34 mouse cellular contexts compared by ENCODE assay signal in genomic region chr7:143919031-143919679, GRCm38 (mm10). TPM values are rescaled to one million over a fixed set of nuclear protein-coding genes. Genes with fewer than 3 reads are reported as not detected.
DNase-seq lines count a peak whose midpoint lies in the region; ATAC-seq and TF ChIP-seq lines count a peak whose summit lies in the region.
"Had no signal": no experiment of that assay in that cellular context is flagged by ENCODE, and none has a peak within 500 bp of the region (broad histone marks: within the 10 kb centered on the region; RNA-seq: fewer than 3 reads in every experiment).

No protein-coding gene starts in this region.

- no peak overlapping the region for H3K9ac ChIP-seq in stomach, embryonic 16.5 days (ENCODE audit: low read length)
- no peak overlapping the region for H3K9ac ChIP-seq in neural tube, embryonic 15.5 days (replicated peaks)
- H3K9ac ChIP-seq: forebrain, embryonic 15.5 days; heart, embryonic 12.5 days; limb, embryonic 15.5 days; liver, embryonic 15.5 days; midbrain, embryonic 13.5 days had no signal

- H3K27me3 ChIP-seq in stomach, embryonic 16.5 days (ENCODE audit: control insufficient read depth, insufficient read depth, low read length), result no peaks in the 10 kb centered on the region
- H3K27me3 ChIP-seq in neural tube, embryonic 15.5 days (replicated peaks), result no peaks in the 10 kb centered on the region
- H3K27me3 ChIP-seq: forebrain, embryonic 15.5 days; heart, embryonic 12.5 days; limb, embryonic 15.5 days; liver, embryonic 15.5 days; midbrain, embryonic 13.5 days had no signal

- peak overlapping the region; percentile 21; the same call in 1 of the 2 replicates for H3K27ac ChIP-seq in stomach, embryonic 16.5 days (ENCODE audit: low read length)
- no peak overlapping the region for H3K27ac ChIP-seq in neural tube, embryonic 15.5 days (replicated peaks)
- H3K27ac ChIP-seq: embryonic facial prominence, embryonic 10.5 days; forebrain, embryonic 15.5 days; hindbrain, postnatal 0 days; left cerebral cortex, adult 2 months; limb, embryonic 15.5 days; liver, embryonic 15.5 days; midbrain, embryonic 13.5 days had no signal

- TF ChIP-seq POLR2A in lung, adult 2 months (IDR thresholded peaks at IDR 0.05; ENCODE audit: borderline replicate concordance, extremely low read depth, low read depth, low read length), result no peak

- WGBS in lung, adult 2 months, result 57% methylated on average over 3 of the region's 3 CpGs
- WGBS in stomach, embryonic 16.5 days, result 71% methylated on average over 3 of the region's 3 CpGs
- WGBS in neural tube, embryonic 15.5 days, result 77% methylated on average over 3 of the region's 3 CpGs

- no peaks in the 10 kb centered on the region; the same call in 1 of the 2 replicates for H3K9me3 ChIP-seq in stomach, embryonic 16.5 days (replicated peaks; ENCODE audit: control insufficient read depth, low read length)
- H3K9me3 ChIP-seq in neural tube, embryonic 15.5 days (replicated peaks), result no peaks in the 10 kb centered on the region
- H3K9me3 ChIP-seq: embryonic facial prominence, embryonic 10.5 days; forebrain, embryonic 15.5 days; limb, embryonic 15.5 days; liver, embryonic 15.5 days; midbrain, embryonic 13.5 days had no signal

- TF ChIP-seq CTCF in lung, adult 2 months (IDR thresholded peaks at IDR 0.05; ENCODE audit: insufficient read depth, low read length), result no peak

- H3K4me3 ChIP-seq in lung, adult 2 months (replicated peaks; ENCODE audit: extremely low read depth, low read depth, low read length), result no peak overlapping the region
- no peak overlapping the region for H3K4me3 ChIP-seq in stomach, embryonic 16.5 days (replicated peaks; ENCODE audit: low read length)
- H3K4me3 ChIP-seq in neural tube, embryonic 15.5 days (replicated peaks), result no peak overlapping the region
- H3K4me3 ChIP-seq: embryonic facial prominence, embryonic 10.5 days; forebrain, embryonic 15.5 days; heart, embryonic 12.5 days; left cerebral cortex, adult 2 months; limb, embryonic 15.5 days; liver, embryonic 15.5 days; midbrain, embryonic 13.5 days had no signal

- H3K4me2 ChIP-seq in stomach, embryonic 16.5 days (ENCODE audit: low read depth, low read length), result no peak overlapping the region
- no peak overlapping the region for H3K4me2 ChIP-seq in neural tube, embryonic 15.5 days
- H3K4me2 ChIP-seq: forebrain, embryonic 15.5 days; heart, embryonic 12.5 days; limb, embryonic 15.5 days; liver, embryonic 15.5 days; midbrain, embryonic 13.5 days had no signal

- H3K4me1 ChIP-seq in lung, adult 2 months (ENCODE audit: control insufficient read depth, insufficient read depth, low read length), result no peaks in the 10 kb centered on the region
- no peaks in the 10 kb centered on the region; the same call in 1 of the 2 replicates for H3K4me1 ChIP-seq in stomach, embryonic 16.5 days (ENCODE audit: control insufficient read depth, insufficient read depth, low read length)
- H3K4me1 ChIP-seq in neural tube, embryonic 15.5 days, result no peaks in the 10 kb centered on the region
- H3K4me1 ChIP-seq: embryonic facial prominence, embryonic 10.5 days; forebrain, embryonic 15.5 days; heart, embryonic 12.5 days; limb, embryonic 15.5 days; liver, embryonic 15.5 days; midbrain, embryonic 13.5 days had no signal

- no peak for ATAC-seq in stomach, embryonic 16.5 days (ENCODE audit: insufficient read depth, low FRiP score)
- no peak for ATAC-seq in neural tube, embryonic 15.5 days (ENCODE audit: low FRiP score)
- ATAC-seq: CD4-positive, CD25-positive, alpha-beta regulatory T cell, adult 4 months; forebrain, embryonic 15.5 days; hindbrain, postnatal 0 days; midbrain, embryonic 13.5 days had no signal

- H3K36me3 ChIP-seq in stomach, embryonic 16.5 days (ENCODE audit: control insufficient read depth, insufficient read depth, low read length), result no peaks in the 10 kb centered on the region
- H3K36me3 ChIP-seq in neural tube, embryonic 15.5 days, result no peaks in the 10 kb centered on the region
- H3K36me3 ChIP-seq: embryonic facial prominence, embryonic 10.5 days; forebrain, embryonic 15.5 days; heart, embryonic 12.5 days; limb, embryonic 15.5 days; liver, embryonic 15.5 days; midbrain, embryonic 13.5 days had no signal

- peak; percentile 35 for DNase-seq in ZHBTc4 (ENCODE audit: low read depth, low spot score)
- DNase-seq in lung, adult 2 months, result peak; percentile 43
- DNase-seq in lung, postnatal 14 days, result peak; percentile 44
- no peak for DNase-seq in layer of hippocampus, postnatal 25 days (ENCODE audit: extremely low spot score in 1 of 2, low spot score in 1 of 2)
- DNase-seq in neural tube, embryonic 10.5 days (ENCODE audit: extremely low spot score, low spot score), result no peak
- DNase-seq: adrenal gland, adult 2 months; cerebellum, adult 11-12 months; cerebellum, postnatal 10 days; gastrocnemius, postnatal 10 days; heart, adult 18-20 months; heart, postnatal 10 days; kidney, postnatal 4 days; layer of hippocampus, adult 9-11 months; left cerebral cortex, postnatal 4 days; retina, postnatal 1 day; right cerebral cortex, postnatal 4 days had no signal

RNA-seq across cellular contexts. Expression of gene Gm498, which starts 52.5 kb away (rescaled TPM):
- polyA plus RNA-seq in lung, adult 2 months (2012; rRNA removed), result not detected in 2 replicates
- polyA plus RNA-seq in stomach, embryonic 16.5 days (2015; fragmentation: Nextera tagmentation; extraction: Ambion mirVana), result not detected in 2 replicates
- not detected in 2 replicates for polyA plus RNA-seq in neural tube, embryonic 15.5 days (2015; fragmentation: Nextera tagmentation; extraction: Ambion mirVana)
- total RNA-seq in layer of hippocampus, postnatal 25 days (2021), result not detected
- total RNA-seq: adrenal gland, adult 2 months; gastrocnemius, postnatal 10 days; heart, adult 18-20 months; heart, postnatal 10 days; hindbrain, postnatal 0 days; left cerebral cortex, adult 2 months; left cerebral cortex, postnatal 4 days; megakaryocyte, adult 5-6 weeks; monocyte, adult 5-6 weeks had no signal
- polyA plus RNA-seq: adrenal gland, adult 2 months; CD4-positive, CD25-positive, alpha-beta regulatory T cell, adult 4 months; cortical plate, adult 2 months; embryonic facial prominence, embryonic 10.5 days; forebrain, embryonic 15.5 days; heart, embryonic 12.5 days; hindbrain, embryonic 11.5 days; hindbrain, postnatal 0 days; kidney, embryonic 14.5 days; limb, embryonic 15.5 days; liver, embryonic 15.5 days; midbrain, embryonic 13.5 days; neural tube, embryonic 11.5 days; thymus, postnatal 0 days had no signal

Comparison
In these comparisons a context has a peak if more than half of its experiments do, and no peak if none do; other contexts are left out.
1. DNase-seq: peak in ZHBTc4 (single experiment), lung, adult 2 months (single experiment) and lung, postnatal 14 days (single experiment); none in layer of hippocampus, postnatal 25 days (0 of 2) and neural tube, embryonic 10.5 days (single experiment).